Mouse (Mus musculus) hindbrain, postnatal 0 days (tissue): ENCODE results near the gene Cdh12. TPM values are rescaled to one million over a fixed set of nuclear protein-coding genes. Genes with fewer than 3 reads are reported as not detected.
"Not testable (repeated sequence)": the region's sequence is repeated elsewhere in the genome, so short reads cannot be mapped to it uniquely, and the experiment has no call there.

Experiments used
- ATAC-seq: fragments of 200-750 bp; cut with Nextera tagmentation; 2 replicates; pipeline ENCODE4 v1.8.0; 2017; ENCODE audit warnings: mild to moderate bottlenecking, moderate TSS enrichment, moderate library complexity
- DNase-seq: peaks from one replicate; pipeline ENCODE4 v3.0.0-alpha.2; 2015; ENCODE audit warnings: low spot score
- H3K27ac ChIP-seq: fragments of 300-500 bp; sonication (generic); 2 replicates; pipeline ENCODE4 v1.5.1; 2014; ENCODE audit warnings: mild to moderate bottlenecking
- H3K27me3 ChIP-seq: fragments of 300-500 bp; sonication (generic); 2 replicates; pipeline ENCODE4 v1.6.1; 2014; ENCODE audit warnings: low read length, mixed read lengths; ENCODE audit not compliant: insufficient read depth
- H3K36me3 ChIP-seq: fragments of 300-500 bp; sonication (generic); 2 replicates; pipeline ENCODE4 v1.6.1; 2014; ENCODE audit warnings: low read length, mixed read lengths; ENCODE audit not compliant: insufficient read depth
- H3K4me1 ChIP-seq: fragments of 300-500 bp; sonication (generic); 2 replicates; pipeline ENCODE4 v1.6.1; 2014; ENCODE audit warnings: antibody characterized with exemption, low read length, mixed read lengths; ENCODE audit not compliant: insufficient read depth
- H3K4me2 ChIP-seq: fragments of 300-500 bp; sonication (generic); 2 replicates; pipeline ENCODE4 v1.6.1; 2014; ENCODE audit warnings: low read depth, mild to moderate bottlenecking, low read length, moderate library complexity, mixed read lengths
- H3K4me3 ChIP-seq: fragments of 300-500 bp; sonication (generic); 2 replicates; pipeline ENCODE4 v1.5.1; 2014; ENCODE audit warnings: low read length
- H3K9ac ChIP-seq: fragments of 300-500 bp; sonication (generic); replicated peaks from 2 replicates; pipeline ENCODE4 v1.6.1; 2014; ENCODE audit warnings: mild to moderate bottlenecking, low read length, moderate library complexity, mixed read lengths
- H3K9me3 ChIP-seq: fragments of 300-500 bp; sonication (generic); 2 replicates; pipeline ENCODE4 v1.6.1; 2016; ENCODE audit warnings: low read length, mixed read lengths
- CTCF ChIP-seq: IDR thresholded peaks from 2 replicates; pipeline ENCODE4 v1.5.1; 2016; ENCODE audit warnings: antibody characterized with exemption, control low read depth, low read depth
- WGBS: fragments of 180-500 bp; shearing (Covaris S2); extraction: QIAGEN DNeasy Blood & Tissue Kit; methylation state at CpG from one replicate; pipeline ENCODE4 v1.1.7; 2014; 5-methylcytosine and 5-hydroxymethylcytosine counted together
- polyA plus RNA-seq: library from polyadenylated mRNA; unstranded; fragments of >200 nt; fragmentation: Nextera tagmentation; extraction: Ambion mirVana; gene quantifications from 2 replicates; pipeline ENCODE4 v1.2.1, GENCODE M21; 2015
- total RNA-seq: library from RNA; depleted of rRNA; stranded (reverse); fragments of >200 nt; gene quantifications from 2 replicates; pipeline ENCODE4 v1.2.3, GENCODE M21; 2014

Gene Cdh12
- total and polyA plus RNA-seq, 2 experiments from 2014 or later, result 10.4 to 10.6 TPM

GRCm38 (mm10) chr15:20639155-20639554, 190.1 kb downstream of the Cdh12 start:
- peak; percentile 18 for DNase-seq
- Histone ChIP-seq H3K4me3 (no peak overlapping the region), H3K9me3 (no peaks in the 10 kb centered on the region), H3K9ac (no peak overlapping the region), H3K4me1 (no peaks in the 10 kb centered on the region), H3K36me3 (no peaks in the 10 kb centered on the region), H3K27me3 (no peaks in the 10 kb centered on the region), H3K27ac (no peak overlapping the region), H3K4me2 (no peak overlapping the region)
- 65% methylated on average over 2 of the region's 2 CpGs for WGBS
- no peak for ATAC-seq
- no peak for TF ChIP-seq CTCF

GRCm38 (mm10) chr15:20642905-20643414, 193.9 kb downstream of the Cdh12 start:
- WGBS, result 87% methylated on average over 3 of the region's 3 CpGs
- Histone ChIP-seq H3K4me3 (no peak overlapping the region), H3K4me2 (no peak overlapping the region), H3K27ac (no peak overlapping the region), H3K4me1 (no peaks in the 10 kb centered on the region), H3K36me3 (no peaks in the 10 kb centered on the region), H3K27me3 (no peaks in the 10 kb centered on the region), H3K9me3 (no peaks in the 10 kb centered on the region), H3K9ac (no peak overlapping the region)
- DNase-seq (no peak), ATAC-seq (no peak)
- TF ChIP-seq CTCF, result no peak

- no peak for TF ChIP-seq CTCF
- H3K4me1 ChIP-seq, result no peaks in the 10 kb centered on the region
- no peak overlapping the region for H3K27ac ChIP-seq
- DNase-seq (no peak), ATAC-seq (no peak)
- H3K4me3 ChIP-seq, result no peak overlapping the region
- H3K36me3 ChIP-seq, result no peaks in the 10 kb centered on the region
- H3K9ac ChIP-seq, result no peak overlapping the region
- no peaks in the 10 kb centered on the region for H3K9me3 ChIP-seq
- H3K4me2 ChIP-seq, result no peak overlapping the region
- no peaks in the 10 kb centered on the region for H3K27me3 ChIP-seq
- 71% methylated on average over 2 of the region's 2 CpGs for whole genome bisulfite sequencing
Measured at GRCm38 (mm10) chr15:20660221-20660620, 211.2 kb downstream of the Cdh12 start.

GRCm38 (mm10) chr15:20666650-20667049, 217.6 kb downstream of the Cdh12 start, which contains the start of gene Acot10:
Gene Acot10, minus strand, starts transcription at chr15:20666750.
- Histone ChIP-seq H3K9me3 (no peaks in the 10 kb centered on the region), H3K27ac (no peak within 1 kb of the TSS), H3K27me3 (no peaks in the 10 kb centered on the region), H3K4me2 (no peak within 1 kb of the TSS), H3K4me1 (no peaks in the 10 kb centered on the region), H3K4me3 (no peak within 1 kb of the TSS), H3K9ac (no peak within 1 kb of the TSS), H3K36me3 (no peaks in the 10 kb centered on the region)
- TF ChIP-seq CTCF, result no peak
- 91% methylated on average over 10 of the region's 10 CpGs for WGBS
- no peak for DNase-seq
- ATAC-seq, result no peak

GRCm38 (mm10) chr15:20667350-20667749, 218.3 kb downstream of the Cdh12 start:
- no peaks in the 10 kb centered on the region for H3K9me3 ChIP-seq
- H3K9ac ChIP-seq, result no peak overlapping the region
- H3K36me3 ChIP-seq, result no peaks in the 10 kb centered on the region
- no peak for TF ChIP-seq CTCF
- no peak overlapping the region for H3K27ac ChIP-seq
- no peak overlapping the region for H3K4me3 ChIP-seq
- no peaks in the 10 kb centered on the region for H3K4me1 ChIP-seq
- no peak overlapping the region for H3K4me2 ChIP-seq
- DNase-seq (peak; percentile 36), ATAC-seq (no peak)
- H3K27me3 ChIP-seq, result no peaks in the 10 kb centered on the region

GRCm38 (mm10) chr15:20667989-20668388, 218.9 kb downstream of the Cdh12 start:
- Histone ChIP-seq H3K9me3 (no peaks in the 10 kb centered on the region), H3K27ac (no peak overlapping the region), H3K36me3 (no peaks in the 10 kb centered on the region), H3K4me1 (no peaks in the 10 kb centered on the region), H3K27me3 (no peaks in the 10 kb centered on the region), H3K9ac (no peak overlapping the region), H3K4me3 (no peak overlapping the region), H3K4me2 (no peak overlapping the region)
- ATAC-seq (no peak), DNase-seq (no peak)
- WGBS, result 66% methylated on average over 1 of the region's 1 CpGs
- TF ChIP-seq CTCF, result no peak

GRCm38 (mm10) chr15:20669507-20669906, 220.4 kb downstream of the Cdh12 start:
- H3K27me3 ChIP-seq, H3K4me3 ChIP-seq, H3K9ac ChIP-seq, H3K4me2 ChIP-seq, H3K27ac ChIP-seq, DNase-seq, H3K36me3 ChIP-seq, H3K4me1 ChIP-seq, H3K9me3 ChIP-seq, ATAC-seq: not testable (repeated sequence)
- 64% methylated on average over 2 of the region's 2 CpGs for WGBS
